Mouse (Mus musculus): Measurements from ENCODE around the gene Tspan32. TPM values are rescaled to one million over a fixed set of nuclear protein-coding genes. Genes with fewer than 3 reads are reported as not detected.

Tspan32 gene
- total and polyA plus RNA-seq, 3 experiments = 59.3 to 247 (median 119) TPM

DNA sequence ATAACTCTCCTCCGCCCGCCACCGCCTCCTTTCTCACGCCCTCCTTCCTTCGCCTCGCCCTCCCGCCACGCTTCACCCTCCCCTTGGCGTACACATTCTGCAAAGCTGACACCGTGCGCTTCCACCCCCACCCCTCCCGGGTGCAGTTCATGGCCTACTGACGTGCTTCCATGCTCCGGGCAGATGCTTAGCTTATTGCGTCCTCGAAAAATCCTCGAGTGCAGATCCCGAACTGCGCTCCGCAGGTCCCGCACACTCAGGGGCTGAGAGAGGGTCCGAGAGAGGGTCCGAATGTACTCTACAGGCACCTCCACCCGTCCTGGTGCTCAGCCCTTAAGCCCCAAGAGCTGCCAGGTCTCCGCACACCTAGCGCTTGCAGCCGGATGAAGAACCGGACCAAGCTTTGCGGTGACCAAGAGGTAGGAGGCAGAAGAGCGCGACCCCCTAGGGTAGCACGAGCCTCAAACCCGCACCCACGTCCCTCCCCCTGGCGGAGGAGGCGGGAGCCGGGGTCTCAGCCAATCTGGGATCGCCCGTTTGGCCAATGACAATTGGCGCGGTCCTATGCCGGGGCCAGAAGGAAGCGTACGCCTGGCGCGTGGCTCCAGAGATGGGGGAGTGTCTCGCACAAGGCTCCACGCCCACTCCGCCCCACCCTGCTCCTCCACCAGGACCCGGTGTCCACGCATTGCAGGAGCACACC lies 35.9 kb upstream of the Tspan32 start, which contains the start of gene Ascl2:
Gene Ascl2 (minus strand): TSS at position 456 of the 703 bp plus-strand sequence.
- DNase-seq (ENCODE audit: low spot score) (no peak), ATAC-seq (ENCODE audit: extremely low read depth, insufficient number of reproducible peaks, low FRiP score, poor library complexity, severe bottlenecking) (no peak)
- H3K27me3 ChIP-seq (ENCODE audit: insufficient read depth, low read length) = peaks cover 33% of the 10 kb centered on the region

DNA sequence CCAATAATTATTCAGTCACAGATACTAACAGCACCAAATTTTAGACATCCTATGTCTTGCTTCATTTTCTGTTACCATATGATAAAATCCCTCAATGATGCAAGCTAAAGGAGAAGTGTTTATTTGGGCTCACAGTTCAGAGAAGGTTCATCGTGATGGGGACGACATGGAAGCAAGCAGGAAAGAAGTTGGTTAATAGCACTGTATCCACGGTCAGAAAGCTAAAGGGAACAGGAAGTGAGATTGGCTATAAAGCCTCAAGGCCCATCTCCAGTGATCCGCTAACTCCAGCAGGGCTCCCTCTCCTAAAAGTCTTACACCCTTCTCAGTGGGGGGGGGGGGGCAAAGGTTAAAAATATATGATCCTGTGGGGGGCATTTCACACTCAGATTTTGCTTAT lies 22.9 kb upstream of the Tspan32 start:
- no peak for ATAC-seq (ENCODE audit: extremely low read depth, insufficient number of reproducible peaks, low FRiP score, poor library complexity, severe bottlenecking)
- Histone ChIP-seq H3K4me3 (ENCODE audit: low read depth, low read length) (no peak overlapping the region), H3K27me3 (ENCODE audit: insufficient read depth, low read length) (peaks cover 29% of the 10 kb centered on the region), H3K4me1 (ENCODE audit: insufficient read depth, low read depth, low read length) (no peaks in the 10 kb centered on the region), H3K9me3 (replicated peaks) (no peaks in the 10 kb centered on the region), H3K36me3 (replicated peaks) (no peaks in the 10 kb centered on the region)
- no peak for TF ChIP-seq POLR2AphosphoS5 (IDR thresholded peaks at IDR 0.05; ENCODE audit: insufficient replicate concordance, low read depth, low read length)
- no peak for TF ChIP-seq CTCF (IDR thresholded peaks at IDR 0.05; ENCODE audit: low read depth, low read length)
- TF ChIP-seq GATA2 (IDR thresholded peaks at IDR 0.05; ENCODE audit: borderline replicate concordance, low read depth, low read length) = no peak
- no peak for TF ChIP-seq GATA1 (IDR thresholded peaks at IDR 0.05; ENCODE audit: borderline replicate concordance, low read length)
- no peak for TF ChIP-seq TAL1 (conservative IDR thresholded peaks at IDR 0.05; ENCODE audit: low read depth, low read length)
- no peak for DNase-seq (ENCODE audit: low spot score)

More for the DNA sequence above, 35.9 kb upstream of the Tspan32 start, which contains the start of gene Ascl2:
- Histone ChIP-seq H3K36me3 (replicated peaks) (no peaks in the 10 kb centered on the region), H3K4me3 (ENCODE audit: low read depth, low read length) (no peak within 1 kb of the TSS; the same call in 1 of the 2 replicates), H3K9me3 (replicated peaks) (peaks cover 10% of the 10 kb centered on the region), H3K4me1 (ENCODE audit: insufficient read depth, low read depth, low read length) (no peaks in the 10 kb centered on the region; the same call in 1 of the 2 replicates)
- TF ChIP-seq TAL1 (conservative IDR thresholded peaks at IDR 0.05; ENCODE audit: low read depth, low read length) (no peak), GATA2 (IDR thresholded peaks at IDR 0.05; ENCODE audit: borderline replicate concordance, low read depth, low read length) (no peak), CTCF (IDR thresholded peaks at IDR 0.05; ENCODE audit: low read depth, low read length) (no peak), POLR2AphosphoS5 (IDR thresholded peaks at IDR 0.05; ENCODE audit: insufficient replicate concordance, low read depth, low read length) (no peak), GATA1 (IDR thresholded peaks at IDR 0.05; ENCODE audit: borderline replicate concordance, low read length) (no peak)

- no peak overlapping the region for H3K4me3 ChIP-seq (ENCODE audit: low read depth, low read length)
- H3K4me1 ChIP-seq (ENCODE audit: insufficient read depth, low read depth, low read length) = peaks cover 8% of the 10 kb centered on the region
- peaks cover 30% of the 10 kb centered on the region for H3K27me3 ChIP-seq (ENCODE audit: insufficient read depth, low read length)
- H3K9me3 ChIP-seq (replicated peaks) = no peaks in the 10 kb centered on the region
- DNase-seq (ENCODE audit: low spot score) (no peak), ATAC-seq (ENCODE audit: extremely low read depth, insufficient number of reproducible peaks, low FRiP score, poor library complexity, severe bottlenecking) (no peak)
- H3K36me3 ChIP-seq (replicated peaks) = no peaks in the 10 kb centered on the region
- TF ChIP-seq CTCF (IDR thresholded peaks at IDR 0.05; ENCODE audit: low read depth, low read length) (no peak), POLR2AphosphoS5 (IDR thresholded peaks at IDR 0.05; ENCODE audit: insufficient replicate concordance, low read depth, low read length) (no peak), GATA2 (IDR thresholded peaks at IDR 0.05; ENCODE audit: borderline replicate concordance, low read depth, low read length) (no peak), GATA1 (IDR thresholded peaks at IDR 0.05; ENCODE audit: borderline replicate concordance, low read length) (no peak), TAL1 (conservative IDR thresholded peaks at IDR 0.05; ENCODE audit: low read depth, low read length) (no peak)
Measured at GRCm38 (mm10) chr7:142985146-142985545, 19.7 kb upstream of the Tspan32 start.

- ATAC-seq (ENCODE audit: extremely low read depth, insufficient number of reproducible peaks, low FRiP score, poor library complexity, severe bottlenecking) (no peak), DNase-seq (ENCODE audit: low spot score) (no peak)
- Histone ChIP-seq H3K4me3 (ENCODE audit: low read depth, low read length) (no peak overlapping the region), H3K27me3 (ENCODE audit: insufficient read depth, low read length) (peaks cover 26% of the 10 kb centered on the region), H3K4me1 (ENCODE audit: insufficient read depth, low read depth, low read length) (peaks cover 8% of the 10 kb centered on the region), H3K36me3 (replicated peaks) (no peaks in the 10 kb centered on the region), H3K9me3 (replicated peaks) (no peaks in the 10 kb centered on the region)
- no peak for TF ChIP-seq POLR2AphosphoS5 (IDR thresholded peaks at IDR 0.05; ENCODE audit: insufficient replicate concordance, low read depth, low read length)
- no peak for TF ChIP-seq CTCF (IDR thresholded peaks at IDR 0.05; ENCODE audit: low read depth, low read length)
- no peak for TF ChIP-seq TAL1 (conservative IDR thresholded peaks at IDR 0.05; ENCODE audit: low read depth, low read length)
- TF ChIP-seq GATA2 (IDR thresholded peaks at IDR 0.05; ENCODE audit: borderline replicate concordance, low read depth, low read length) = no peak
- no peak for TF ChIP-seq GATA1 (IDR thresholded peaks at IDR 0.05; ENCODE audit: borderline replicate concordance, low read length)
Measured at GRCm38 (mm10) chr7:142987718-142988117, 17.1 kb upstream of the Tspan32 start.

- Histone ChIP-seq H3K27me3 (ENCODE audit: insufficient read depth, low read length) (no peaks in the 10 kb centered on the region; the same call in 1 of the 2 replicates), H3K4me3 (ENCODE audit: low read depth, low read length) (no peak overlapping the region), H3K36me3 (replicated peaks) (no peaks in the 10 kb centered on the region), H3K9me3 (replicated peaks) (no peaks in the 10 kb centered on the region), H3K4me1 (ENCODE audit: insufficient read depth, low read depth, low read length) (peaks cover 17% of the 10 kb centered on the region)
- no peak for ATAC-seq (ENCODE audit: extremely low read depth, insufficient number of reproducible peaks, low FRiP score, poor library complexity, severe bottlenecking)
- TF ChIP-seq GATA2 (IDR thresholded peaks at IDR 0.05; ENCODE audit: borderline replicate concordance, low read depth, low read length) (no peak), POLR2AphosphoS5 (IDR thresholded peaks at IDR 0.05; ENCODE audit: insufficient replicate concordance, low read depth, low read length) (no peak), TAL1 (conservative IDR thresholded peaks at IDR 0.05; ENCODE audit: low read depth, low read length) (no peak), CTCF (IDR thresholded peaks at IDR 0.05; ENCODE audit: low read depth, low read length) (no peak)
- DNase-seq (ENCODE audit: low spot score) = no peak
Measured at GRCm38 (mm10) chr7:142995004-142995403, 9.8 kb upstream of the Tspan32 start.

GRCm38 (mm10) chr7:142995630-142996338 lies 9.1 kb upstream of the Tspan32 start:
- H3K4me1 ChIP-seq (ENCODE audit: insufficient read depth, low read depth, low read length) = peaks cover 17% of the 10 kb centered on the region

More at GRCm38 (mm10) chr7:142995630-142996338, 9.1 kb upstream of the Tspan32 start:
- DNase-seq (ENCODE audit: low spot score) = no peak
- no peaks in the 10 kb centered on the region; the same call in 1 of the 2 replicates for H3K27me3 ChIP-seq (ENCODE audit: insufficient read depth, low read length)
- ATAC-seq (ENCODE audit: extremely low read depth, insufficient number of reproducible peaks, low FRiP score, poor library complexity, severe bottlenecking) = no peak
- no peaks in the 10 kb centered on the region for H3K36me3 ChIP-seq (replicated peaks)
- H3K9me3 ChIP-seq (replicated peaks) = no peaks in the 10 kb centered on the region
- TF ChIP-seq GATA2 (IDR thresholded peaks at IDR 0.05; ENCODE audit: borderline replicate concordance, low read depth, low read length) = no peak
- no peak for TF ChIP-seq POLR2AphosphoS5 (IDR thresholded peaks at IDR 0.05; ENCODE audit: insufficient replicate concordance, low read depth, low read length)
- TF ChIP-seq TAL1 (conservative IDR thresholded peaks at IDR 0.05; ENCODE audit: low read depth, low read length) = no peak
- no peak for TF ChIP-seq GATA1 (IDR thresholded peaks at IDR 0.05; ENCODE audit: borderline replicate concordance, low read length)
- TF ChIP-seq CTCF (IDR thresholded peaks at IDR 0.05; ENCODE audit: low read depth, low read length) = no peak
- no peak overlapping the region for H3K4me3 ChIP-seq (ENCODE audit: low read depth, low read length)
